Mouse (Mus musculus): ENCODE measurements at regions not wholly inside any gene's neighbourhood (a gene's known extent, or its start where the extent isn't known, plus 50 kb on each side); places are given as distances from the start of the nearest gene placed in this dataset.
"Not testable (repeated sequence)": the region's sequence is repeated elsewhere in the genome, so short reads cannot be mapped to it uniquely, and the experiment has no call there.

DNA sequence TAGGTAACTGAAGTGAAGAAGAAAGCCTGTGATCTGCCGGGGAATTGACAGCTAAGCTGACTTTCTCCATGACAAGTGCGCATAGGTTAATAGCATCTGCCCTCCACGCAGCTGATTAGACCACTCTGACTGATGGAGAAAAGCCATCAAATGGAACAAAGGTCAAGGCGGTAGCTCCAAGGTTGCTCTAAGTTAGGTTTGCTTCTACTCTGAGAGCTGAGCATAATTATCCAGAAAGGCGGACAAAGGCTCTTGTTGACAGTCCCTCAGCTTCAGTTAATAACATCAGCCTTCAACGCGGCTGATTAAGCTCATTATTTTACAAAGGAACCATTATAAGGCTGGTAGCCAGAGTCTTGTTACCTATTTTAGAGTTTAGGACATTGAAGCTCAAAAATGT, 54.0 kb upstream of the Enpep start:
- DNase-seq, result no peak

- no peak for DNase-seq
These were observed 58.0 kb upstream of the Enpep start for GRCm38 (mm10) chr3:129390506-129390905.

- DNase-seq, result no peak
These were observed 59.6 kb upstream of the Enpep start for GRCm38 (mm10) chr3:129391888-129392813.

GRCm38 (mm10) chr3:129392814-129393804, 60.6 kb upstream of the Enpep start:
- DNase-seq, result no peak

DNA sequence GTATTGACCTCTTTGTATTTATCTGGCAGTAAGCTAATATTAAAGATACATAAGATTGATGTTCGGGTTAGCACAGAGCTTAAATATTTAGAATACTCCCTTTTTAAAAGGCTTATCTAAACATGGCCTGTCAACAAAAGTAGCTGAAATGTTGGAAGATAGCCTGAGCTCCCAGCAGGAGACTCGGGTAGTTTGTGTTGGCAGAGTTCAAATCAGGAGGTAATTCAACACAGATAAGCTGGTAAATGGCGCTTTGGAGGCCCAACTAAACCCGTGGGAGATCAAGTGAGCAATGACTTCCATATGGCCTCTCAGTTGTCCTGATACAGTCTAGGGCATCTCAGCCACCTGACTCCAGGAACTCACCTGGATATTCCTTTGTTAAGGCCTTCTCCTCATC, 65.0 kb upstream of the Enpep start:
- peak; percentile 11 to 13 for DNase-seq

- no peak for DNase-seq
These were observed 67.8 kb upstream of the Enpep start for GRCm38 (mm10) chr3:129400092-129400924.

DNA sequence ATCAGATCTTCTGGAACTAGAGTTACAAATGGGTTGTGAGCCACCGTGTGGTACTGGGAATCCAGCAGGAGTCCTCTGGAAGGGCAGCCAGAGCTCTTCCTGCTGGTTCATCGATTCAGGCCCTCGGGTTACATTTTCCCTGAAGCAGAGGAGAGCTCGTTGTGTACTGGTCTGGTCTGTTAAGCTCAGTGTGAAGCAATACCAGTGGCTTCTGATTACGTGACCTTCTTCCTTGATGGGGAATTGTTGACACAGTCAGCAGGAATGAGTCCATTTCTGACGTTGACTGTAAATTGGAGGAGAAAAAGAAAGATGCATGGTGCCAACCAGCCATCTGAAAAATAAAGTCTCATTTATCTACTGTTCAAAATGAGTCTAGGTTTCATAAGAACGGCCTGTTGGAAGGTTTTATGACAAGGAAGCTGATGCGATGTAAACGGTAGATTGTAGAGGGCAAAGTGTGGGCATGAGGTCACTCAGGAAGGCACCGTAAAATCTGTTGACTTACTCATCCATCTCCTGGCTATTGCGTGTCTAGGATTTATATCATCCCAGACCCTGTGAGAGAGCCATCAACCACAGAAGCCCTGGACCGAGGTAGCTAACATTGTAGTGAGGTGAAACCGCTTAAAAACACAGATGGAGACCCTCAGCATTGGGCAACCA, 79.0 kb upstream of the Enpep start:
- no peak for DNase-seq

- no peak for DNase-seq
These were observed 79.8 kb upstream of the Enpep start for GRCm38 (mm10) chr3:129412126-129412960.

DNA sequence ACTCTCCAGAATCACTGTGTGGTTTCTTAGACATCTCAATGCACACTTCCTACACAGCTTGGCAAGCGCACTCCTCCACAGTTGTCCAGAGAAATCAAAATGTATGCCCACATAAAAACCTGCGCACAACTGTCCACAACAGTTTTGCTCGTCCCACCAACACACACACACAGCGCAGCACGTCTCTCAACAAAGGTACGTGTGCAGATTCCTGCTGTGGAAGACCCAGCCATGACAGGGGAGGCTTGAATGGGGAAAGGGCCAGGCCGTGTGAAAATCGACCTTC, 80.4 kb upstream of the Enpep start:
- no peak for DNase-seq

GRCm38 (mm10) chr3:129415656-129416055, 83.1 kb upstream of the Enpep start:
- no peak for DNase-seq

GRCm38 (mm10) chr3:129416337-129416736, 83.8 kb upstream of the Enpep start:
- no peak for DNase-seq

DNA sequence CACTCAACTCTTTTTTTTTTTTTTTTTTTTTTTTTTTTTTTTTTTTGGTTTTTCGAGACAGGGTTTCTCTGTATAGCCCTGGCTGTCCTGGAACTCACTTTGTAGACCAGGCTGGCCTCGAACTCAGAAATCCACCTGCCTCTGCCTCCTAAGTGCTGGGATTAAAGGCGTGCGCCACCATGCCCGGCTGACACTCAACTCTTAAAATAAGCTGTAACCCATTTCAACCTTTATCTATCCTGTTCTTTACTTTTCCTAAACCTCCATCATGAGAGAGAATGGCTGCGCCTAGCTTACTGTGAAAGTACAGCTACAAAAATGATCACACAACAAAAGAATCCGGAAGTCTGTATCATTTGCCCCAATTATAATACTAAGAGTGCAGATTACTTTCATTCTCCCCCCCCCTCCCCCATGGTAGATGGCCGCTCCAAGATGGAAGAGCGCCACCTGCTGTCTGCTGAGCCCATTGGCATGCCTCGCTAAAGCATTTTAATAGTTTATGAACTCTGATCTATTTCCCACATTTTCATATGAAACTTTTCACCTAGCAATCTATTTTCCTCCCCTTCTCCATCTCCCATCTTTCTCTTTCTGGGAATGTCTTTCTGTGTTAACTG, 89.2 kb upstream of the Enpep start:
- not testable (repeated sequence) for DNase-seq

DNA sequence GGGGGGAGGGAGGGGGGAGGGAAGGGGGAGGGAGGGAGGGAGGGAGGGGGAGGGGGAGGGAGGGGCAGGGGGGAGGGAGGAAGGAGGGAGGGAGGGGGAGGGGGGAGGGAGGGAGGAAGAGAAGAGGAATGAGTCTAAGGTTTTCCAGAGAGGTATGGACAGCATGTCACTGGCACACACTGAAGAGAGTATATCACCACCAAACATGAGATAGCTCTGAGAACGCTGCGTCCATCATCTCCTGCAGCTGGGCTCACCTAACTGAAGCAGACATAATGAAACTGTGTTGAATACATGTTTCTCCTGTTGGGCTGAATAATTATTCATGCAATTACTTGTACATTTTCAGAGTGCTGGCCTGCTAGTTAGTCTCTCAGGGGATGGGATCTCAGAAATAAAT, 96.2 kb upstream of the Enpep start:
- no peak for DNase-seq

DNA sequence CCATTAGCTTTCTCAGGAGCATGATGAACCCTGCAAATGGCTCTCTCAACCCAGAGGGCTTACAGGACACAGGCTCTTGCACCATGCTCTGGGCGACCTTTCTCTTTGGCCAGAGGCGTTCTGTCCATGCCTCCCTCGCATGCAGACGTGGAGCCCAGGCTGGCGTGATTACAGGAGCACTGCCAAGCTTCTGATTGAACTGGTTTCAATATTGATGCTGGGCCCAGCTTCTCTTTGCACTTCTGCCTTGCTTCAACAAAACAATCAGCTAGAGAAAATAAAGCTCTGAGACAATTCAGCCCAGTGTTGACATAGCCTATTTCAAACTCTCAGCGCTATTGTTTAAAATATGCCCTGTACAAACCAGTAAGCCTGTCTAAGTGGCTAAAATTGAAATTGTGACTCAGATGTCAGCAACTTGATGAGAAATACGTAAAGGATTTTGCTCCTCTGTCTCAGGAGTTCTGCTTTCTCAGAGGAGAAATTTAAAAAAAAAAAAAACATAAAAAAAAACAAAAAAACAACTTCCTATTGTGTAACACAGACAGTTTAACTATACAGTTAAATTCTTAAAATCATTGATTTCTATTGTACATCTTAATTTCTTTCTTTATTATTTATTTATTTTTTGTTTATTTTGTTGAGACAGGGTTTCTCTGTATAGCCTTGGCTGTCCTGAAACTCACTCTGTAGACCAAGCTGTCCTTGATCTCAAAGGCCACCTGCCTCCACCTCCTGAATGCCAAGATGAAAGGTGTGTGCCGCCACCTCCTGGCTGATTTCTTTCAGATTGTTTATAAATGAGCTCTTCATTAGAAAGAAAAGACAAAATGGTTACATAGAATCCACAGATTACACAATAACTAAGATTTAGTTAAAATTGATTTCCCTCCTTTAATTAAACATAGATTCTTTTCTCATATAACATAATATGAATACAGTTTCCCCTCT, 96.9 kb upstream of the Enpep start:
- peak; percentile 35 to 37 for DNase-seq

DNA sequence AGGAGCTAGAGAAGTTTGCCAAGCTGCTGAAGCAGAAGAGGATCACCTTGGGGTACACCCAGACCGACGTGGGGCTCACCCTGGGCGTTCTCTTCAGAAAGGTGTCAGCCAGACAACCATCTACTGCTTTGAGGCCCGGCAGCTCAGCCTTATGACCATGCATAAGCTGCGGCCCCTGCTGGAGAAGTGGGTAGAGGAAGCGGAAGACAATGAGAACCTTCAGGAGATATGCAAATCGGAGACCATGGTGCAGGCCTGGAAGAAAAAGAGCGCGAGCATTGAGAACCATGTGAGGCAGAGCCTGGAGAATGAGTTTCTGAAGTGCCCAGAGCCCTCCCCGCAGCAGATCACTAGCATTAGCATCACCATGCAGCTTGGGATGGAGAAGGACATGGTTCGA, 98.1 kb upstream of the Elovl6 start:
- DNase-seq, result no peak

GRCm38 (mm10) chr3:129437687-129438086, 94.5 kb upstream of the Elovl6 start:
- no peak for DNase-seq

DNA sequence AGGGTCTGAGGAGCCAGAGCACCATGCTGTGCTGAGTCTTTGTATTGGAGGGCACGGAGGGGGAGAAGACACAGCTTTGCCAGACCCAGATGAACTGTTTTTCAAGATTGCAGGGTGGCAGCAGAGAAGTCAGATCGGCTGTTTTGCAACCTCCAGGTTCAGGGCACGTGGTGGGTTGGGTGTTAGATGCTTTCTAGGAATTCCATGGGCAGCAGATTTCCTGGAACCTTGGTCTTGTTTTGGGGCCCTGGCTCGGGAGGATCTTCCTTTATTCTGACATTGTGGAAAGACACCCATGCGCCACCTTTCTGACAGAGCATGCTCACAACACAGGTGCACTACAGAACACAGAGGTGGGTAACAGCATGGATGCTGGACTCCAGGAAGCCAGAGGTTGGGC, 89.4 kb upstream of the Elovl6 start:
- no peak for DNase-seq

GRCm38 (mm10) chr3:129444221-129444620, 87.9 kb upstream of the Elovl6 start:
- no peak for DNase-seq

DNA sequence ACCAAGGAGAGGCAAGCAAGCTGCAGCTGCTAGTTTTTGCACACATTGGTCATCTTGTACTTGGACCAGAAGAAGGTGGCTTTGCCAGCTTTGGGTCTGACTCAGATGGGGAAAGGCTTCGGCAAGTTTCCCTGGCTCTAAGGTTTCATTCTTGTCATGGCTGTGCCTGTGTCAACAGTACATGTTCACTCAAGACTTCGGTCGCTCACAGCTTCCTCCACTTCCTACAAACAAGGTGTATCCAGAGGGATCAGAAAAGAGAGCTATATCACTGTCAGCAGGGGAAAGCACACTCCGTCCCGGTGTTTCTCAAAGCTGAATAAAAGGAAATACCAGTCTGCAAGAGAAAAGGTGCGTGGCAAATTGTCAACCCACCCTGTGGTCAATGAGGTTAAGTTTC, 86.2 kb upstream of the Elovl6 start:
- DNase-seq, result no peak

DNA sequence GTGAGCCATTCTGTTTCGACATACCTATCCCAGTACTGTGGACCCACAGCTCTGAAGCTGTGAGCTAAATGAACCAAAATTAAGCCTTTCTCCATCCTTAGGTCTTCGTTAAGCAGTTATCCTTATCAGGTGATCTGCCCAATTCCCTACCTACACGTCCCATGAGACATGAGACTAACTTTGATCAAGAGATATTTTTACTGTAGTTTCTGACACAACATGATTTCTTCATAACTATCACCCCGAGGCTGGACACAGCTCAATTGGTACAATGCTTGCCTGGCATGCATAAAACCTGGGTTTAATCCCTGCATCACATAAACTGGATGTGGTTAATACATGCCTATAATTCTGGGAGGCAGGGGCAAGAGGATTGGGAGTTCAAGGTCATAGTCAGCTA, 82.2 kb upstream of the Elovl6 start:
- no peak for DNase-seq

Data from cerebellum, postnatal 36 days (tissue).